Comparison of ENCODE assay signal across 7 mouse cellular contexts in genomic region chr14:48295815-48296271, GRCm38 (mm10).
DNase-seq lines count a peak whose midpoint lies in the region; ATAC-seq and TF ChIP-seq lines count a peak whose summit lies in the region.

No protein-coding gene starts in this region.

- peak overlapping the region; percentile 3 for H3K4me2 ChIP-seq in intestine, embryonic 14.5 days (ENCODE audit: low read length)
- peak overlapping the region; percentile 13; the same call in 1 of the 2 replicates for H3K4me2 ChIP-seq in stomach, embryonic 14.5 days (replicated peaks; ENCODE audit: low read depth, low read length)

- 2% methylated on average over 7 of the region's 7 CpGs for WGBS in lung, adult 2 months
- WGBS in intestine, embryonic 14.5 days, result 2% methylated on average over 7 of the region's 7 CpGs
- WGBS in stomach, embryonic 14.5 days, result 2% methylated on average over 7 of the region's 7 CpGs

- H3K9ac ChIP-seq in intestine, embryonic 14.5 days (ENCODE audit: low read length), result no peak overlapping the region
- H3K9ac ChIP-seq in stomach, embryonic 14.5 days (replicated peaks; ENCODE audit: low read depth, low read length), result no peak overlapping the region; the same call in 1 of the 2 replicates

- peak; percentile 36 to 44 for DNase-seq in lung, adult 18-20 months
- DNase-seq in lung, adult 2 months, result no peak
- DNase-seq in intestine, embryonic 14.5 days (ENCODE audit: low spot score), result peak; percentile 55
- DNase-seq in testis, postnatal 10 days (ENCODE audit: low spot score), result no peak
- DNase-seq in embryo, embryonic 10 days (ENCODE audit: low spot score), result no peak

- peak overlapping the region; percentile 35; the same call in 1 of the 2 replicates for H3K27ac ChIP-seq in intestine, embryonic 14.5 days (ENCODE audit: low read depth)
- no peak overlapping the region for H3K27ac ChIP-seq in stomach, embryonic 14.5 days (ENCODE audit: low read length)

- H3K27me3 ChIP-seq in intestine, embryonic 14.5 days (replicated peaks; ENCODE audit: control insufficient read depth, insufficient read depth, low read length), result no peaks in the 10 kb centered on the region
- H3K27me3 ChIP-seq in stomach, embryonic 14.5 days (ENCODE audit: control insufficient read depth, insufficient read depth, low read length), result no peaks in the 10 kb centered on the region

- H3K36me3 ChIP-seq in intestine, embryonic 14.5 days (ENCODE audit: control insufficient read depth, insufficient read depth, low read length), result no peaks in the 10 kb centered on the region
- no peaks in the 10 kb centered on the region for H3K36me3 ChIP-seq in stomach, embryonic 14.5 days (ENCODE audit: control insufficient read depth, insufficient read depth, low read length)

- TF ChIP-seq CTCF in lung, adult 2 months (IDR thresholded peaks at IDR 0.05; ENCODE audit: insufficient read depth, low read length), result no peak

- H3K4me3 ChIP-seq in lung, adult 2 months (replicated peaks; ENCODE audit: extremely low read depth, low read depth, low read length), result no peak overlapping the region
- no peak overlapping the region for H3K4me3 ChIP-seq in intestine, embryonic 14.5 days (ENCODE audit: low read depth, low read length)
- no peak overlapping the region for H3K4me3 ChIP-seq in stomach, embryonic 14.5 days (ENCODE audit: low read depth, low read length)

- no peaks in the 10 kb centered on the region for H3K9me3 ChIP-seq in intestine, embryonic 14.5 days (ENCODE audit: control insufficient read depth, low read length)
- no peaks in the 10 kb centered on the region for H3K9me3 ChIP-seq in stomach, embryonic 14.5 days (ENCODE audit: control insufficient read depth, low read depth, low read length)

- peaks cover 13% of the 10 kb centered on the region for H3K4me1 ChIP-seq in lung, adult 2 months (ENCODE audit: control insufficient read depth, insufficient read depth, low read length)
- peaks cover 10% of the 10 kb centered on the region for H3K4me1 ChIP-seq in intestine, embryonic 14.5 days (replicated peaks; ENCODE audit: control insufficient read depth, insufficient read depth, low read length)
- peaks cover 10% of the 10 kb centered on the region for H3K4me1 ChIP-seq in stomach, embryonic 14.5 days (ENCODE audit: control insufficient read depth, insufficient read depth, low read length)

- no peak for TF ChIP-seq POLR2A in lung, adult 2 months (IDR thresholded peaks at IDR 0.05; ENCODE audit: borderline replicate concordance, extremely low read depth, low read depth, low read length)

- ATAC-seq in granulocyte monocyte progenitor cell, adult 5-6 weeks (replicated peaks; ENCODE audit: poor library complexity, severe bottlenecking), result peak; percentile 48
- no peak for ATAC-seq in intestine, embryonic 14.5 days (replicated peaks; ENCODE audit: low FRiP score, low TSS enrichment, low read depth)
- no peak for ATAC-seq in stomach, embryonic 14.5 days (ENCODE audit: insufficient number of reproducible peaks, insufficient read depth, low FRiP score, low read depth)

Comparison
In these comparisons a context has a peak if more than half of its experiments do, and no peak if none do; other contexts are left out.
1. DNase-seq: peak in lung, adult 18-20 months (2 of 2) and intestine, embryonic 14.5 days (single experiment); none in lung, adult 2 months (single experiment), testis, postnatal 10 days (single experiment) and embryo, embryonic 10 days (single experiment).